Comparison of ENCODE assay signal across 8 mouse cellular contexts in genomic region chr4:107178830-107179490, GRCm38 (mm10). TPM values are rescaled to one million over a fixed set of nuclear protein-coding genes. Genes with fewer than 3 reads are reported as not detected.
DNase-seq lines count a peak whose midpoint lies in the region; ATAC-seq and TF ChIP-seq lines count a peak whose summit lies in the region.

TSS of gene Tceanc2 (minus strand) at chr4:107179116.

- H3K4me1 ChIP-seq in CH12.LX (ENCODE audit: control insufficient read depth in 1 of 2, insufficient read depth in 2 of 2), result peaks cover 3 to 55% of the 10 kb centered on the region in 2 experiments
- H3K4me1 ChIP-seq in forebrain, embryonic 11.5 days (replicated peaks; ENCODE audit: control insufficient read depth, insufficient read depth, low read length), result no peaks in the 10 kb centered on the region; the same call in 1 of the 2 replicates
- H3K4me1 ChIP-seq in lung, adult 2 months (ENCODE audit: control insufficient read depth, insufficient read depth, low read length), result peaks cover 6% of the 10 kb centered on the region; the same call in 1 of the 2 replicates
- peaks cover 37% of the 10 kb centered on the region for H3K4me1 ChIP-seq in neural tube, embryonic 14.5 days (ENCODE audit: control insufficient read depth, insufficient read depth, low read length)

- dilution Hi-C loops in CH12.LX (cut with MboI; ENCODE audit: extremely low pct_ligation_motif_present, extremely low pct_unique_long_range_greater_than_20kb, low sequenced_read_pairs), result no loop called here

- H3K79me2 ChIP-seq in CH12.LX (replicated peaks; ENCODE audit: control insufficient read depth, extremely low read depth, insufficient read depth, poor library complexity, severe bottlenecking), result peaks cover 51% of the 10 kb centered on the region

- no peak for TF ChIP-seq POLR2A in CH12.LX (IDR thresholded peaks at IDR 0.05; ENCODE audit: low read depth, low read length)
- no peak for TF ChIP-seq POLR2A in lung, adult 2 months (IDR thresholded peaks at IDR 0.05; ENCODE audit: borderline replicate concordance, extremely low read depth, low read depth, low read length)

- no peak for TF ChIP-seq CTCF in CH12.LX (conservative IDR thresholded peaks at IDR 0.05 in 1 of 2, IDR thresholded peaks at IDR 0.05 in 1 of 2; ENCODE audit: low read depth in 2 of 2, low read length in 2 of 2)
- no peak for TF ChIP-seq CTCF in lung, adult 2 months (IDR thresholded peaks at IDR 0.05; ENCODE audit: insufficient read depth, low read length)

- no peak for TF ChIP-seq EP300 in CH12.LX (IDR thresholded peaks at IDR 0.05; ENCODE audit: low read length)

- H3K36me3 ChIP-seq in CH12.LX (replicated peaks in 1 of 2; ENCODE audit: control insufficient read depth in 1 of 2, insufficient read depth in 1 of 2, low read length in 1 of 2), result peaks cover 13 to 30% of the 10 kb centered on the region in 2 experiments
- peaks cover 4% of the 10 kb centered on the region; the same call in 1 of the 2 replicates for H3K36me3 ChIP-seq in forebrain, embryonic 11.5 days (ENCODE audit: control insufficient read depth, insufficient read depth, low read length)
- H3K36me3 ChIP-seq in neural tube, embryonic 14.5 days (ENCODE audit: control insufficient read depth, insufficient read depth, low read length), result 0 out of 2 replicates have a peak, but pooled peaks cover 5% of the 10 kb centered on the region

- under 1% methylated on average over 47 of the region's 47 CpGs for WGBS in forebrain, embryonic 11.5 days
- WGBS in lung, adult 2 months, result under 1% methylated on average over 47 of the region's 47 CpGs
- under 1% methylated on average over 47 of the region's 47 CpGs for WGBS in neural tube, embryonic 14.5 days

- no peak for TF ChIP-seq RAD21 in CH12.LX (IDR thresholded peaks at IDR 0.05; ENCODE audit: low read depth, low read length)

- intact Hi-C loops in heart, postnatal 14 days (cut with DNase I), result loop anchor here (2.0 to 5.0 kb wide), 2 partner anchors 73 to 136 kb away; partner anchors contain the start of genes Hspb11, Lrrc42 and Yipf1

- H3K9ac ChIP-seq in CH12.LX (ENCODE audit: insufficient read depth, low read depth), result peak within 1 kb of the TSS; percentile 91
- peak within 1 kb of the TSS; percentile 87 for H3K9ac ChIP-seq in forebrain, embryonic 11.5 days (ENCODE audit: low read length)
- peak within 1 kb of the TSS; percentile 91 for H3K9ac ChIP-seq in neural tube, embryonic 14.5 days (replicated peaks; ENCODE audit: low read depth, low read length)

- peak within 1 kb of the TSS; percentile 94 for H3K27ac ChIP-seq in CH12.LX (ENCODE audit: insufficient read depth, low read depth)
- H3K27ac ChIP-seq in forebrain, embryonic 11.5 days (ENCODE audit: low read depth, low read length), result peak within 1 kb of the TSS; percentile 96
- H3K27ac ChIP-seq in neural tube, embryonic 14.5 days (ENCODE audit: low read depth, low read length), result peak within 1 kb of the TSS; percentile 97

- in situ Hi-C loops in CH12.LX (cut with MboI; ENCODE audit: low pct_ligation_motif_present, low pct_unique_long_range_greater_than_20kb, low sequenced_read_pairs), result no loop called here

- no peaks in the 10 kb centered on the region for H3K9me3 ChIP-seq in CH12.LX (replicated peaks; ENCODE audit: low read length)
- H3K9me3 ChIP-seq in forebrain, embryonic 11.5 days (ENCODE audit: control insufficient read depth, low read length), result no peaks in the 10 kb centered on the region
- no peaks in the 10 kb centered on the region for H3K9me3 ChIP-seq in neural tube, embryonic 14.5 days (ENCODE audit: control insufficient read depth, low read length)

- peak within 1 kb of the TSS; percentile 93 to 100 (median 98) for H3K4me3 ChIP-seq in CH12.LX (replicated peaks in 1 of 3; ENCODE audit: low read depth in 2 of 3, low read length in 2 of 3, poor library complexity in 1 of 3)
- peak within 1 kb of the TSS; percentile 97 for H3K4me3 ChIP-seq in forebrain, embryonic 11.5 days (ENCODE audit: low read depth, low read length)
- peak within 1 kb of the TSS; percentile 93 for H3K4me3 ChIP-seq in lung, adult 2 months (replicated peaks; ENCODE audit: extremely low read depth, low read depth, low read length)
- H3K4me3 ChIP-seq in neural tube, embryonic 14.5 days (ENCODE audit: low read depth, low read length), result peak within 1 kb of the TSS; percentile 94

- H3K4me2 ChIP-seq in CH12.LX (ENCODE audit: insufficient read depth, low read depth, poor library complexity, severe bottlenecking), result peak within 1 kb of the TSS; percentile 93
- peak within 1 kb of the TSS; percentile 55 for H3K4me2 ChIP-seq in forebrain, embryonic 11.5 days (ENCODE audit: low read depth, low read length, severe bottlenecking)
- H3K4me2 ChIP-seq in neural tube, embryonic 14.5 days (ENCODE audit: low read depth, low read length), result peak within 1 kb of the TSS; percentile 82

- no peaks in the 10 kb centered on the region for H3K27me3 ChIP-seq in CH12.LX (replicated peaks)
- no peaks in the 10 kb centered on the region for H3K27me3 ChIP-seq in forebrain, embryonic 11.5 days (ENCODE audit: control insufficient read depth, insufficient read depth, low read length)
- no peaks in the 10 kb centered on the region; the same call in 1 of the 2 replicates for H3K27me3 ChIP-seq in neural tube, embryonic 14.5 days (ENCODE audit: control insufficient read depth, insufficient read depth, low read length)

- peak; percentile 63 for DNase-seq in CH12.LX (ENCODE audit: extremely low read depth)
- peak; percentile 48 for DNase-seq in c-Kit-positive CD71-negative TER-119-negative erythroid progenitor cells, embryonic 14.5 days (ENCODE audit: low read depth)
- peak; percentile 77 for DNase-seq in forebrain, embryonic 11.5 days (ENCODE audit: low spot score)
- peak; percentile 38 to 58 for DNase-seq in heart, postnatal 14 days
- peak; percentile 11 to 52 for DNase-seq in layer of hippocampus, adult 18-20 months (ENCODE audit: low spot score in 2 of 2)
- peak; percentile 50 for DNase-seq in lung, adult 2 months
- peak; percentile 58 to 73 for DNase-seq in thymus, adult 18-20 months

- peak; percentile 50 for ATAC-seq in forebrain, embryonic 11.5 days (replicated peaks; ENCODE audit: low FRiP score)
- ATAC-seq in neural tube, embryonic 14.5 days (ENCODE audit: low read depth), result peak; percentile 74

TF ChIP-seq in CH12.LX, 34 proteins besides CTCF, POLR2A, EP300 and RAD21:
- TF ChIP-seq BHLHE40 (IDR thresholded peaks at IDR 0.05; ENCODE audit: low read depth, low read length), result 0 out of 2 replicates have a peak, but pooled peaks have one; percentile 7
- no peak for TF ChIP-seq ZNF384 (IDR thresholded peaks at IDR 0.05; ENCODE audit: low read depth, low read length)
- TF ChIP-seq CHD1 (IDR thresholded peaks at IDR 0.05; ENCODE audit: low read depth, low read length), result peak; percentile 90
- TF ChIP-seq MYC (IDR thresholded peaks at IDR 0.05; ENCODE audit: low read depth, low read length), result 0 out of 2 replicates have a peak, but pooled peaks have one; percentile 35
- peak; percentile 72; the same call in 1 of the 2 replicates for TF ChIP-seq UBTF (IDR thresholded peaks at IDR 0.05; ENCODE audit: low read depth, low read length)
- 0 out of 2 replicates have a peak, but pooled peaks have one; percentile 32 for TF ChIP-seq KAT2A (IDR thresholded peaks at IDR 0.05; ENCODE audit: insufficient replicate concordance, low read length)
- TF ChIP-seq NELFE (IDR thresholded peaks at IDR 0.05; ENCODE audit: low read depth, low read length), result 0 out of 2 replicates have a peak, but pooled peaks have one; percentile 3
- TF ChIP-seq SIN3A (IDR thresholded peaks at IDR 0.05; ENCODE audit: low read length), result peak; percentile 64
- 0 out of 2 replicates have a peak, but pooled peaks have one; percentile 19 for TF ChIP-seq TBP (conservative IDR thresholded peaks at IDR 0.05; ENCODE audit: low read depth, low read length)
- TF ChIP-seq HCFC1 (IDR thresholded peaks at IDR 0.05; ENCODE audit: low read depth, low read length), result no peak
- TF ChIP-seq ZMIZ1 (IDR thresholded peaks at IDR 0.05; ENCODE audit: low read depth, low read length), result no peak
- peak; percentile 52; the same call in 1 of the 2 replicates for TF ChIP-seq MXI1 (IDR thresholded peaks at IDR 0.05; ENCODE audit: low read depth, low read length)
- no peak for TF ChIP-seq POLR2AphosphoS2 (IDR thresholded peaks at IDR 0.05; ENCODE audit: low read depth, low read length)

RNA-seq across cellular contexts. Expression of gene Tceanc2, which starts in this region (rescaled TPM):
- 16.5 and 19.3 TPM in 2 replicates for total RNA-seq in CH12.LX (2012; rRNA removed)
- total RNA-seq in CH12.LX (2014; rRNA removed), result 24.8 and 35.4 TPM in 2 replicates
- polyA plus RNA-seq in CH12.LX (2012; ENCODE audit: insufficient read length, low read depth), result 34.8 and 39.4 TPM in 2 replicates
- 21.2 and 26.2 TPM in 2 replicates for polyA plus RNA-seq in forebrain, embryonic 11.5 days (2014; fragmentation: Nextera tagmentation; extraction: Ambion mirVana)
- 10 to 100 TPM; 11.8 to 12.5 TPM for total RNA-seq in heart, postnatal 14 days (2021)
- 10 to 100 TPM; 17.2 to 17.3 TPM for total RNA-seq in layer of hippocampus, adult 18-20 months (2021)
- 5.6 and 7.5 TPM in 2 replicates for polyA plus RNA-seq in lung, adult 2 months (2012; rRNA removed)
- polyA plus RNA-seq in neural tube, embryonic 14.5 days (2014; fragmentation: Nextera tagmentation; extraction: Ambion mirVana), result 22.7 and 56.4 TPM in 2 replicates

Comparison
In these comparisons a context has a peak if more than half of its experiments do, and no peak if none do; other contexts are left out.
1. Peak in every context shown above with its lines: DNase-seq, ATAC-seq, H3K4me3 ChIP-seq and H3K27ac ChIP-seq.